Comparison of ENCODE assay signal across 9 mouse cellular contexts in genomic region chr19:5455037-5455436, GRCm38 (mm10). TPM values are rescaled to one million over a fixed set of nuclear protein-coding genes. Genes with fewer than 3 reads are reported as not detected.
A peak's percentile ranks its signal among the peaks of the same experiment; 100 is the strongest.
DNase-seq lines count a peak whose midpoint lies in the region; ATAC-seq lines count a peak whose summit lies in the region.
"Had no signal": no experiment of that assay in that cellular context is flagged by ENCODE, and none has a peak within 500 bp of the region (broad histone marks: within the 10 kb centered on the region; RNA-seq: fewer than 3 reads in every experiment).

No protein-coding gene starts in this region.

- no peak overlapping the region for H3K27ac ChIP-seq in heart, embryonic 11.5 days (ENCODE audit: low read depth, low read length)
- no peak overlapping the region for H3K27ac ChIP-seq in hindbrain, embryonic 12.5 days
- H3K27ac ChIP-seq in midbrain, embryonic 13.5 days, result no peak overlapping the region
- H3K27ac ChIP-seq: macrophage had no signal

- intact Hi-C loops in heart, postnatal 25 days (cut with DNase I), result no loop called here

- DNase-seq in heart, postnatal 25 days (ENCODE audit: low spot score), result no peak
- peak; percentile 27 for DNase-seq in R1 (ENCODE audit: low read depth, low spot score)
- no peak for DNase-seq in frontal cortex, postnatal 25 days (ENCODE audit: low spot score in 2 of 2)
- DNase-seq in cerebellum, adult 18-20 months, result no peak
- DNase-seq in Muller cell, postnatal 12 days (ENCODE audit: inconsistent ontology term), result no peak

- no peaks in the 10 kb centered on the region for H3K36me3 ChIP-seq in heart, embryonic 11.5 days (ENCODE audit: control insufficient read depth, insufficient read depth, low read length)
- H3K36me3 ChIP-seq in hindbrain, embryonic 12.5 days, result no peaks in the 10 kb centered on the region
- peaks cover 4% of the 10 kb centered on the region for H3K36me3 ChIP-seq in midbrain, embryonic 13.5 days

- 59% methylated on average over 12 of the region's 12 CpGs for WGBS in heart, embryonic 11.5 days (ENCODE audit: insufficient replicate concordance)
- 85% methylated on average over 12 of the region's 12 CpGs for WGBS in hindbrain, embryonic 12.5 days
- 84% methylated on average over 12 of the region's 12 CpGs for WGBS in midbrain, embryonic 13.5 days

- H3K27me3 ChIP-seq in heart, embryonic 11.5 days (ENCODE audit: control insufficient read depth, insufficient read depth, low read length), result peaks cover 5% of the 10 kb centered on the region; the same call in 1 of the 2 replicates
- H3K27me3 ChIP-seq in hindbrain, embryonic 12.5 days, result peaks cover 31% of the 10 kb centered on the region
- H3K27me3 ChIP-seq in midbrain, embryonic 13.5 days, result peaks cover 33% of the 10 kb centered on the region

- ATAC-seq in heart, embryonic 11.5 days (replicated peaks; ENCODE audit: insufficient number of reproducible peaks, low FRiP score, low TSS enrichment), result no peak
- no peak for ATAC-seq in hindbrain, embryonic 12.5 days (ENCODE audit: low FRiP score)
- no peak for ATAC-seq in midbrain, embryonic 13.5 days

- peak overlapping the region; percentile 95; the same call in 1 of the 2 replicates for H3K9ac ChIP-seq in heart, embryonic 11.5 days (ENCODE audit: low read depth, low read length)
- H3K9ac ChIP-seq in hindbrain, embryonic 12.5 days, result peak overlapping the region; percentile 29; the same call in 1 of the 2 replicates
- H3K9ac ChIP-seq in midbrain, embryonic 13.5 days (replicated peaks), result peak overlapping the region; percentile 93

- H3K4me2 ChIP-seq in heart, embryonic 11.5 days, result peak overlapping the region; percentile 100
- peak overlapping the region; percentile 99 for H3K4me2 ChIP-seq in hindbrain, embryonic 12.5 days (replicated peaks)
- peak overlapping the region; percentile 99 for H3K4me2 ChIP-seq in midbrain, embryonic 13.5 days (replicated peaks)

- H3K4me1 ChIP-seq in heart, embryonic 11.5 days (ENCODE audit: control insufficient read depth, insufficient read depth, low read length), result peaks cover 21% of the 10 kb centered on the region
- H3K4me1 ChIP-seq in hindbrain, embryonic 12.5 days, result peaks cover 30% of the 10 kb centered on the region
- H3K4me1 ChIP-seq in midbrain, embryonic 13.5 days (replicated peaks), result peaks cover 33% of the 10 kb centered on the region

- H3K4me3 ChIP-seq in heart, embryonic 11.5 days (ENCODE audit: low read depth, low read length), result peak overlapping the region; percentile 87
- H3K4me3 ChIP-seq in hindbrain, embryonic 12.5 days, result no peak overlapping the region
- H3K4me3 ChIP-seq in midbrain, embryonic 13.5 days (replicated peaks), result peak overlapping the region; percentile 79; the same call in 1 of the 2 replicates

- no peaks in the 10 kb centered on the region for H3K9me3 ChIP-seq in heart, embryonic 11.5 days (replicated peaks; ENCODE audit: control insufficient read depth, low read length)
- H3K9me3 ChIP-seq in hindbrain, embryonic 12.5 days (replicated peaks), result no peaks in the 10 kb centered on the region
- H3K9me3 ChIP-seq in midbrain, embryonic 13.5 days, result no peaks in the 10 kb centered on the region

RNA-seq across cellular contexts. Expression of gene Ccdc85b, which starts 2.7 kb away (rescaled TPM):
- 8.1 and 10.0 TPM in 2 replicates for polyA plus RNA-seq in heart, embryonic 11.5 days (2014; fragmentation: Nextera tagmentation; extraction: Ambion mirVana)
- 10 to 100 TPM in 1 of 2 experiments, 1 to 10 TPM in 1; 7.8 to 11.9 TPM for total RNA-seq in heart, postnatal 25 days (2021)
- polyA plus RNA-seq in hindbrain, embryonic 12.5 days (2016; fragmentation: Nextera tagmentation; extraction: Ambion mirVana), result 10.7 and 11.0 TPM in 2 replicates
- polyA plus RNA-seq in midbrain, embryonic 13.5 days (2015; fragmentation: Nextera tagmentation; extraction: Ambion mirVana), result 6.9 and 9.7 TPM in 2 replicates

RNA-seq across cellular contexts. Expression of gene Fibp, which starts 5.4 kb away (rescaled TPM):
- polyA plus RNA-seq in heart, embryonic 11.5 days (2014; fragmentation: Nextera tagmentation; extraction: Ambion mirVana), result 73.6 and 79.8 TPM in 2 replicates
- 10 to 100 TPM; 45.5 to 51.0 TPM for total RNA-seq in heart, postnatal 25 days (2021)
- 133 and 144 TPM in 2 replicates for polyA plus RNA-seq in hindbrain, embryonic 12.5 days (2016; fragmentation: Nextera tagmentation; extraction: Ambion mirVana)
- polyA plus RNA-seq in midbrain, embryonic 13.5 days (2015; fragmentation: Nextera tagmentation; extraction: Ambion mirVana), result 183 and 192 TPM in 2 replicates

RNA-seq across cellular contexts. Expression of gene Fosl1, which starts 7.7 kb away (rescaled TPM):
- not detected in 2 replicates for polyA plus RNA-seq in heart, embryonic 11.5 days (2014; fragmentation: Nextera tagmentation; extraction: Ambion mirVana)
- total RNA-seq in heart, postnatal 25 days (2021), result not detected
- not detected in 2 replicates for polyA plus RNA-seq in hindbrain, embryonic 12.5 days (2016; fragmentation: Nextera tagmentation; extraction: Ambion mirVana)
- not detected in 2 replicates for polyA plus RNA-seq in midbrain, embryonic 13.5 days (2015; fragmentation: Nextera tagmentation; extraction: Ambion mirVana)
- polyA plus RNA-seq: macrophage had no signal

RNA-seq across cellular contexts. Expression of gene Ctsw, which starts 13.3 kb away (rescaled TPM):
- 0.84 and 0.86 TPM in 2 replicates for polyA plus RNA-seq in heart, embryonic 11.5 days (2014; fragmentation: Nextera tagmentation; extraction: Ambion mirVana)
- under 1 TPM in 1 of 2 experiments, not detected in 1; 0.45 TPM for total RNA-seq in heart, postnatal 25 days (2021)
- polyA plus RNA-seq in hindbrain, embryonic 12.5 days (2016; fragmentation: Nextera tagmentation; extraction: Ambion mirVana), result 3.7 and 4.3 TPM in 2 replicates
- 5.2 and 5.7 TPM in 2 replicates for polyA plus RNA-seq in midbrain, embryonic 13.5 days (2015; fragmentation: Nextera tagmentation; extraction: Ambion mirVana)

RNA-seq across cellular contexts. Expression of gene Efemp2, which starts 18.7 kb away (rescaled TPM):
- polyA plus RNA-seq in heart, embryonic 11.5 days (2014; fragmentation: Nextera tagmentation; extraction: Ambion mirVana), result 72.2 and 72.5 TPM in 2 replicates
- total RNA-seq in heart, postnatal 25 days (2021), result 10 to 100 TPM in 1 of 2 experiments, 1 to 10 TPM in 1; 9.9 to 10.3 TPM
- polyA plus RNA-seq in hindbrain, embryonic 12.5 days (2016; fragmentation: Nextera tagmentation; extraction: Ambion mirVana), result 75.3 and 81.0 TPM in 2 replicates
- polyA plus RNA-seq in midbrain, embryonic 13.5 days (2015; fragmentation: Nextera tagmentation; extraction: Ambion mirVana), result 31.8 and 33.4 TPM in 2 replicates

Comparison
In these comparisons a context has a peak if more than half of its experiments do, and no peak if none do; other contexts are left out.
1. H3K9ac ChIP-seq: peak in every context shown above with its lines; median percentile 95 in heart, embryonic 11.5 days; 93 in midbrain, embryonic 13.5 days; 29 in hindbrain, embryonic 12.5 days.